Mouse (Mus musculus) forebrain, postnatal 0 days (tissue): Measurements from ENCODE around the gene Spaca4. TPM values are rescaled to one million over a fixed set of nuclear protein-coding genes. Genes with fewer than 3 reads are reported as not detected.

Experiments used
- ATAC-seq: fragments of 200-750 bp; cut with Nextera tagmentation; 2 replicates; pipeline ENCODE4 v1.8.0; 2017; ENCODE audit warnings: mild to moderate bottlenecking, moderate library complexity
- DNase-seq: peaks from one replicate; pipeline ENCODE4 v3.0.0-alpha.2; 2015
- H3K27ac ChIP-seq: fragments of 300-500 bp; sonication (generic); 2 replicates; pipeline ENCODE4 v1.5.1; 2014; ENCODE audit warnings: low read depth, mild to moderate bottlenecking, antibody characterized with exemption, low read length, moderate library complexity, mixed read lengths
- H3K27me3 ChIP-seq: fragments of 300-500 bp; sonication (generic); 2 replicates; pipeline ENCODE4 v1.6.1; 2014; ENCODE audit warnings: mild to moderate bottlenecking, low read length, mixed read lengths; ENCODE audit not compliant: insufficient read depth
- H3K36me3 ChIP-seq: fragments of 300-500 bp; sonication (generic); 2 replicates; pipeline ENCODE4 v1.6.1; 2014; ENCODE audit warnings: mild to moderate bottlenecking, moderate library complexity; ENCODE audit not compliant: insufficient read depth
- H3K4me1 ChIP-seq: fragments of 300-500 bp; sonication (generic); 2 replicates; pipeline ENCODE4 v1.6.1; 2014; ENCODE audit warnings: antibody characterized with exemption; ENCODE audit not compliant: insufficient read depth
- H3K4me2 ChIP-seq: fragments of 300-500 bp; sonication (generic); 2 replicates; pipeline ENCODE4 v1.6.1; 2014; ENCODE audit warnings: low read depth, mild to moderate bottlenecking, moderate library complexity
- H3K4me3 ChIP-seq: fragments of 300-500 bp; sonication (generic); 2 replicates; pipeline ENCODE4 v1.5.1; 2014; ENCODE audit warnings: low read depth, low read length, mixed read lengths
- H3K9ac ChIP-seq: fragments of 300-500 bp; sonication (generic); 2 replicates; pipeline ENCODE4 v1.6.1; 2014; ENCODE audit warnings: mild to moderate bottlenecking
- H3K9me3 ChIP-seq: fragments of 300-500 bp; sonication (generic); 2 replicates; pipeline ENCODE4 v1.6.1; 2016; ENCODE audit warnings: low read length
- CTCF ChIP-seq: sonication (generic); IDR thresholded peaks from 2 replicates; pipeline ENCODE4 v1.5.1; 2016; ENCODE audit warnings: antibody characterized with exemption, control low read depth, low read depth
- WGBS: fragments of 180-500 bp; shearing (Covaris S2); extraction: QIAGEN DNeasy Blood & Tissue Kit; methylation state at CpG from one replicate; pipeline ENCODE4 v1.1.7; 2014; 5-methylcytosine and 5-hydroxymethylcytosine counted together
- polyA plus RNA-seq: library from polyadenylated mRNA; unstranded; fragments of >200 nt; fragmentation: Nextera tagmentation; extraction: Ambion mirVana; gene quantifications from 2 replicates; pipeline ENCODE4 v1.2.1, GENCODE M21; 2015
- total RNA-seq: library from RNA; depleted of rRNA; stranded (reverse); fragments of >200 nt; gene quantifications from 2 replicates; pipeline ENCODE4 v1.2.3, GENCODE M21; 2014

Spaca4 gene
- total and polyA plus RNA-seq, 2 experiments from 2014 or later = not detected

DNA sequence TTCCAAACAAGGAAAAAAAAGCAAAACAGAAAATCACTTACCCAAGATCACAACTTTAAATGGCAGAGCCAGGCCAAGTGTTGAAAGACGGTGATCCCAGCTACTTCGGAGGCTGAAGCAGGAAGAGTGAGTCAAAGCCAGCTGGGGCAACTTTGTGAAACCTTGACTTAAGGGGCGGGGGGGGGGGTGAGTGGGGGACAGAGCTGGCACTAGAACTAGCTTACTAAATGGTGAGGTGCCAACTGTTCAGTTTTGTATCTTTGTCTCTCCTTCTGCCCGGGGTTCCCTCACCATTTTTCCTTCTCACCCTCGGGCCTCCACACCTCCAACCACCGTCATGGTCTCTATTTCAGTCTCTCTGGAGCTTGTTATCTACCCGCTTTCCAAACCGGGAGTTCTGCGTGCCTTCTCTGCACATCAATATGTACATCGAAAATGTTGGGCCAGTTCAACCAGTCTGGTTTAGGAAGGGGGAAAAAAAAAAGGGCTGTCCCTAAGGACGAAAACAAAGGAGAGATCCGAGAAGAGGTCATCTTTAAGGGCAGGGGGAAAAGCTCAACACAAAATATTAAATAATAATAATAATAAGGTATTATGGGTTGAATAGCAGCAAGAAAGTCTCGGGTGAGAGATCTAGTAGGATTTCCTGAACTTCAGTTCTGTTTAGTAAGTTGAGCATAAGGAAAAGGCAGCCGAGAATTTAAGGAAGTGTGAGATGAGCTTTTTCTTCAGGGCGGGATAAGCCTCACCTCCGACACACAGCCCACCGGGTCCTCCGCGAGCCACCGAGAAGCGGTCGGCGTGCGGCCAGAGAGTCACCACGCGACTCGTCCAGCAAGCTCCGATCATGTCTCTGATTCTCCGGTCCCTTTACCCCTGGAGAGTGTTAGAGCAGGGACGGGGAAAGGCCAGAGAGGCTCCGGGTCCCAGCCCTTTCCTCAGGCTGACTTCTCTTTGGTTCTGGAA, 8.4 kb downstream of the Spaca4 start:
- ATAC-seq = no peak
- TF ChIP-seq CTCF = no peak
- Histone ChIP-seq H3K36me3 (peaks cover 37% of the 10 kb centered on the region), H3K9ac (peak overlapping the region; percentile 65), H3K4me3 (peak overlapping the region; percentile 72), H3K27ac (peak overlapping the region; percentile 90), H3K4me1 (peaks cover 19% of the 10 kb centered on the region), H3K9me3 (no peaks in the 10 kb centered on the region), H3K27me3 (no peaks in the 10 kb centered on the region), H3K4me2 (peak overlapping the region; percentile 52)
- WGBS = 10% methylated on average over 31 of the region's 31 CpGs
- no peak for DNase-seq

DNA sequence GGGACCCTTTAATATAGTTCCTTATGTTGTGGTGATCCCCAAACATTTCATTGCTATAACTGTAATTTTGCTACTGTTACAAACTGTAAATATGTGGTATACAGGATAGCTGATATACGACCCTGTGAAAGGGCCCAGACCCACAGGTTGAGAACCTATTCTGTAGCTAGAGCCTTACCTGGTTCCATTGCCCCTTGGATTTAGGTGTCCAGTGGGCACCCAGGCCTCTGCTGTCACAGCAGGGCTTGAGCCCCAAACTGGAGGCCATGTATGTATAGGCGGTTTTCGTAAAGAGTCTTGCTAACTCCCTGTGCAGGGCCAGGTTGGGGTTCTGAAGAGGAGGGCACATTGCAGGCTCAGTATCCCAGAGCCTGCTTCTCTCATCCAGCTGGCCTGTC, 9.2 kb downstream of the Spaca4 start:
- H3K4me2 ChIP-seq = peak overlapping the region; percentile 52; the same call in 1 of the 2 replicates
- no peaks in the 10 kb centered on the region for H3K9me3 ChIP-seq
- no peak overlapping the region for H3K4me3 ChIP-seq
- peaks cover 37% of the 10 kb centered on the region for H3K36me3 ChIP-seq
- no peaks in the 10 kb centered on the region for H3K27me3 ChIP-seq
- no peak for ATAC-seq
- no peak overlapping the region for H3K27ac ChIP-seq
- H3K9ac ChIP-seq = no peak overlapping the region
- TF ChIP-seq CTCF = no peak
- WGBS = 91% methylated on average over 3 of the region's 3 CpGs
- no peak for DNase-seq
- H3K4me1 ChIP-seq = peaks cover 19% of the 10 kb centered on the region

DNA sequence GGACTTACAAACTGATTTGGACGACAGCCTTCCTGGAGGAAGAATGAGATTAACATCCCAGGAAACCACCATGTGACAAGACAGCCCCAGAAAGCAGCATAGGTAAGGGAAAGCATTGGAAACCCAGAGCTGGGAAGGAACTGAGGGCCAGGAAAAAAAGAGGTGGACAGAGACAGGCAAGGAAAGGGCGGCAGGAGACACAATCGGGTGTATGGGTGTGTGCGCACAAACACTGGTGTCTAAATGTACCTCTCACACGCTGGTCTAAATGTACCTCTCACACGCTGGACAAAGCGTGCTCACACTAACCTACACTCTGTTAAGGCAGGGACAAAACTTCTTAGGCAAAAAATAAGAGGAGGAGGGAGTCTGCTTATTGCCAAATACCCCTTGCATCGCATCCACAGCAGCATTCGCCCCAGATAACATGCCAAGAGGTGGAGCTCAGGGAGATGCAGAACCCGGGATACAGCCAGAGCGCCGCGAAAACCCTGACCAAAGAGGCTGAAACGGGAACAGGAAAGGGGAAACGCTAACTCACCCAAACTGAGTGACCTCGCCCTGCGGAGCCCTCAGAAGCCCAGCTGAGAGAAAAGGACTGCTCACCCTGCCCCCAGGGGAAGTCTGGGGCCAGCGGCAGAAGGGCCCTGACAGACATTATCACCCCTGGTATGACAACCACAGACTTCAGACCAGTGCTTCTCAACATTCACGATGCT, 9.7 kb downstream of the Spaca4 start:
- TF ChIP-seq CTCF = no peak
- ATAC-seq (no peak), DNase-seq (no peak)
- Histone ChIP-seq H3K4me1 (peaks cover 19% of the 10 kb centered on the region), H3K36me3 (peaks cover 37% of the 10 kb centered on the region), H3K9me3 (no peaks in the 10 kb centered on the region), H3K27me3 (no peaks in the 10 kb centered on the region), H3K4me2 (peak overlapping the region; percentile 91), H3K27ac (no peak overlapping the region; the same call in 1 of the 2 replicates), H3K4me3 (peak overlapping the region; percentile 66), H3K9ac (no peak overlapping the region)
- 81% methylated on average over 19 of the region's 19 CpGs for WGBS

DNA sequence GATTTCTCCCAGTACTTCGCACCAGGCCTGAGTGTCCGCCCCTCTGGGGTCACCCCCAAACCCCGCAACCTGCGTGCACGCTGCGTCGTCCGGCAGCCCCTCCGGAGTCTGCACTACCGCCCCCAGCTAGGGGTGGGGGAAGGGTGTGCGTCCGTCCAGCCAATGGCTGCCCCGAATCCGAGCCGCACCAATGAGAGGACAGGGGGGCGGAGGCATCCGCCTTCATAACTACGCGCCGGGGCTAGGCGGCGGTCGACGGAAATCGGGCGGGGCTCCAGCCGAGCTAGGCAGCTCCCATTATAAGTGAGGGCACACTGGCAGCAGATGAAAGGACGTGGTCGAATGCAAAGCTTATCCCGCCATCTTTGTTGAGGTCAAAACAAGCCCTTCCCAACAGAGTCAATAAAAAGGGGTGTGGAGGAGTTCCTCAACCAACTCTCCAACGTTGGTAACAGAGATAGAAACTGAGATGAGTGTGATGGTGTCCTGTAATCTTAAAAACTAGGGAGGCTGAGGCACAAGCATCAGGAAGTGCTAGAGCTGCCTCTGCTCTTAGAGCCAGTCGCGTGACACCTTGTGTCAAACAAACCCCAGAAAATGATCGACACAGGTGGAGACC, 10.4 kb downstream of the Spaca4 start, which contains the start of gene Rpl18:
Gene Rpl18, plus strand, starts transcription at position 368 of the 619 bp plus-strand sequence.
- H3K27ac ChIP-seq = peak within 1 kb of the TSS; percentile 64
- peak; percentile 94 for ATAC-seq
- H3K27me3 ChIP-seq = no peaks in the 10 kb centered on the region
- peak within 1 kb of the TSS; percentile 74 for H3K9ac ChIP-seq
- H3K4me2 ChIP-seq = peak within 1 kb of the TSS; percentile 91
- no peaks in the 10 kb centered on the region for H3K9me3 ChIP-seq
- 0 out of 2 replicates have a peak, but pooled peaks have one; percentile 14 for TF ChIP-seq CTCF
- DNase-seq = peak; percentile 99
- H3K4me1 ChIP-seq = peaks cover 19% of the 10 kb centered on the region
- 7% methylated on average over 34 of the region's 34 CpGs for WGBS
- peaks cover 38% of the 10 kb centered on the region for H3K36me3 ChIP-seq
- peak within 1 kb of the TSS; percentile 66 for H3K4me3 ChIP-seq

DNA sequence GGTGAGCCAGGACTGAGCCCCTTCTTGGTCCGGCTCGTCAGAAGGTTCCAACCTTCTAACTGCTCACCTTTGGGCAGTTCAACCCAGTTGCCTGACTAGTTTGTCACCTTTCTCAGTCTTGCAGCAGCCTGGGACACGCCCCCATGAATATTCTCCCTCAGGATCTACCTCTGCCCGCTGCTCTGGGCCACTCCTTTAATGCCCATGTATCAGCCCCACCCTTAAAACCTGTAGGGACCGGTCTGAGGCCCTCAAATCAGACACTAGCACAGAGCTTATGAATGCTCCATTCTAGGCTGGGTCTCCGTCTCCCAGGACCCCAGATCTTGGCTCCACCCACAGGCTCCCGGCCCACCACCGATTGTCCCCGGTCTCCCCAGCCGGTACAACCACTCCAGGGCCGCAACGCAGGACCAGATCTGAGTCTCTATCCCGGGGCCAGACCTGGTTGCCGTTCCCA, 11.0 kb downstream of the Spaca4 start:
- Histone ChIP-seq H3K27me3 (no peaks in the 10 kb centered on the region), H3K9ac (peak overlapping the region; percentile 74), H3K9me3 (no peaks in the 10 kb centered on the region), H3K4me1 (peaks cover 19% of the 10 kb centered on the region), H3K27ac (peak overlapping the region; percentile 64), H3K36me3 (peaks cover 36% of the 10 kb centered on the region), H3K4me2 (peak overlapping the region; percentile 91), H3K4me3 (peak overlapping the region; percentile 66)
- WGBS = 10% methylated on average over 14 of the region's 14 CpGs
- DNase-seq (no peak), ATAC-seq (peak; percentile 21)
- no peak for TF ChIP-seq CTCF

DNA sequence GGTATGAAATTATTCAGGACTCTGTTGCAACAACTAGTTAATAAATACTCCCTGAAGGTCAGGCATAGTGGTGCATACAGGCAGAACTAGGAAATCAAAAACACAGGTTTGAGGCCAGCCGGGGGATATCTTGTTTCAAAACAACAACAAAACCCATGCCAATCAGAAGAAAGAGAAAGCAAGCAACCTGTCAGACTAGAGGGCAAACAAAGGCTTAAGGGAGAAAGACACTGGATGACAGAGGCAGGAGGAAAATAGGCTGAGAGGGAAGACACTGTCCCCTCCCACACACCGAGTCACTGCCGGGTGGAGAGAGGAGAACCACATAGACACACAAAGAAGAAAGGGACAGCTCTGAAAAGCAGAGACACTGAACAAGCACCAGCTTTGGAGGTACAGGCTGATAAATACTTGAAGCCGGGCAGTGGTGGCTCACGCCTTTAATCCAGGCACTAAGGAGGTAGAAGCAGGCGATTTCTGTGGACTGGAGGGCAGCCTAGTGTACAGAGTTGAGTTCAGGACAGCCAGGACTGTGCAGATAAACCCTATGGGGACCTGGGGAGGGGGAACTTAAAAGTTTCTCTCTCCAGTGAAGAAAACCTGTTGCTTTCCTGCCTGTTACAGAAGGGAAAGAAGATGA, 11.6 kb downstream of the Spaca4 start:
- no peak for TF ChIP-seq CTCF
- peak overlapping the region; percentile 74 for H3K9ac ChIP-seq
- H3K4me2 ChIP-seq = peak overlapping the region; percentile 91
- H3K9me3 ChIP-seq = no peaks in the 10 kb centered on the region
- DNase-seq = no peak
- no peak overlapping the region for H3K27ac ChIP-seq
- H3K36me3 ChIP-seq = peaks cover 35% of the 10 kb centered on the region
- peak overlapping the region; percentile 66 for H3K4me3 ChIP-seq
- 81% methylated on average over 6 of the region's 6 CpGs for WGBS
- H3K27me3 ChIP-seq = no peaks in the 10 kb centered on the region
- ATAC-seq = no peak
- H3K4me1 ChIP-seq = peaks cover 19% of the 10 kb centered on the region
